Mouse (Mus musculus) ES-E14 (cell line): ENCODE measurements around the gene Asic2.

ENCODE experiments used
- CHD2 ChIP-seq: IDR thresholded peaks from 2 replicates; pipeline ENCODE4 v1.6.1; 2014; ENCODE audit warnings: mild to moderate bottlenecking, low read depth, low read length, inconsistent platforms
- MAFK ChIP-seq: IDR thresholded peaks from 2 replicates; pipeline ENCODE4 v1.6.1; 2014; ENCODE audit warnings: mild to moderate bottlenecking, low read depth, low read length, inconsistent platforms; ENCODE audit not compliant: insufficient read depth
- ZC3H11A ChIP-seq: IDR thresholded peaks from 2 replicates; pipeline ENCODE4 v1.6.1; 2012; ENCODE audit warnings: low read depth, mild to moderate bottlenecking, inconsistent platforms, low read length, borderline replicate concordance
- ZNF384 ChIP-seq: IDR thresholded peaks from 2 replicates; pipeline ENCODE4 v1.6.1; 2012; ENCODE audit warnings: low read depth, low read length, inconsistent platforms

GRCm38 (mm10) chr11:81277406-81277805 lies 690.9 kb downstream of the Asic2 start:
- no peak for TF ChIP-seq ZC3H11A
- TF ChIP-seq MAFK: no peak
- no peak for TF ChIP-seq ZNF384
- no peak for TF ChIP-seq CHD2
